Mouse (Mus musculus) limb, embryonic 15.5 days (tissue): Measurements from ENCODE around the gene Kars. TPM values are rescaled to one million over a fixed set of nuclear protein-coding genes. Genes with fewer than 3 reads are reported as not detected.

Experiments used
- ATAC-seq: fragments of 200-750 bp; cut with Nextera tagmentation; 2 replicates; pipeline ENCODE4 v1.8.0; 2017; ENCODE audit warnings: low read depth, moderate TSS enrichment; ENCODE audit not compliant: insufficient number of reproducible peaks, low FRiP score, low TSS enrichment
- H3K27ac ChIP-seq: fragments of 300-500 bp; sonication (generic); 2 replicates; pipeline ENCODE4 v1.5.1; 2015; ENCODE audit warnings: moderate library complexity, mild to moderate bottlenecking, inconsistent platforms
- H3K27me3 ChIP-seq: fragments of 300-500 bp; sonication (generic); 2 replicates; pipeline ENCODE4 v1.6.1; 2015; ENCODE audit warnings: inconsistent platforms
- H3K36me3 ChIP-seq: fragments of 300-500 bp; sonication (generic); 2 replicates; pipeline ENCODE4 v1.6.1; 2015; ENCODE audit warnings: inconsistent platforms
- H3K4me1 ChIP-seq: fragments of 300-500 bp; sonication (generic); 2 replicates; pipeline ENCODE4 v1.6.1; 2015; ENCODE audit warnings: inconsistent platforms
- H3K4me2 ChIP-seq: fragments of 300-500 bp; sonication (generic); 2 replicates; pipeline ENCODE4 v1.6.1; 2015; ENCODE audit warnings: mild to moderate bottlenecking, inconsistent platforms
- H3K4me3 ChIP-seq: fragments of 300-500 bp; sonication (generic); 2 replicates; pipeline ENCODE4 v1.5.1; 2015; ENCODE audit warnings: mild to moderate bottlenecking, inconsistent platforms
- H3K9ac ChIP-seq: fragments of 300-500 bp; sonication (generic); 2 replicates; pipeline ENCODE4 v1.6.1; 2015; ENCODE audit warnings: inconsistent platforms
- H3K9me3 ChIP-seq: fragments of 300-500 bp; sonication (generic); 2 replicates; pipeline ENCODE4 v1.6.1; 2016; ENCODE audit warnings: inconsistent platforms
- WGBS: fragments of 180-500 bp; shearing (Covaris S2); methylation state at CpG from one replicate; pipeline ENCODE4 v1.1.7; 2015; 5-methylcytosine and 5-hydroxymethylcytosine counted together
- polyA plus RNA-seq: library from polyadenylated mRNA; unstranded; fragments of >200 nt; fragmentation: Nextera tagmentation; extraction: Ambion mirVana; gene quantifications from 2 replicates; pipeline ENCODE4 v1.2.1, GENCODE M21; 2015

The Kars gene
- polyA plus RNA-seq, 1 experiment from 2014 or later: 172 TPM

DNA sequence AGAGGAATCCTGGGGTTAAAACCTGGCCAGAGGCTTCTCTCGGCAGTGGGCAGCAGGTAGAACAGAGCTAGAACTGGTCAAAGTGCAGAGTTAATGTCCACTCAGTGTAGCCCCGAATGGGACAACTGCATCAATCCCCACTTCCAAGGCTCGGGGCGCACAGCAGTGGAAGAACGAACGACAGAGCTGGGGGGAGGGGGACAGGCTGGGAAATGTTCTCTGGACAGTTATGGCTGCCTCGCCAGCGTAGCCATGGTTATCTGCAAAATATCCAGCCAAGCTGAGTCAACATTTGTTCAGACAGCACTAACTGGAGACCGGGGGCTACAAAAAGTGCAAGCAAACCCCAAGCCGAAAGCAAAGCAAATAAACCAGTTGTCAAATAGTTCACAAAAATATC lies 33.0 kb downstream of the Kars start:
- 83% methylated on average over 10 of the region's 10 CpGs for WGBS
- peaks cover 47% of the 10 kb centered on the region for H3K36me3 ChIP-seq
- no peaks in the 10 kb centered on the region for H3K27me3 ChIP-seq
- no peak overlapping the region for H3K27ac ChIP-seq
- H3K4me3 ChIP-seq: no peak overlapping the region
- ATAC-seq: no peak
- no peaks in the 10 kb centered on the region for H3K9me3 ChIP-seq
- no peaks in the 10 kb centered on the region for H3K4me1 ChIP-seq
- H3K4me2 ChIP-seq: no peak overlapping the region
- no peak overlapping the region for H3K9ac ChIP-seq

DNA sequence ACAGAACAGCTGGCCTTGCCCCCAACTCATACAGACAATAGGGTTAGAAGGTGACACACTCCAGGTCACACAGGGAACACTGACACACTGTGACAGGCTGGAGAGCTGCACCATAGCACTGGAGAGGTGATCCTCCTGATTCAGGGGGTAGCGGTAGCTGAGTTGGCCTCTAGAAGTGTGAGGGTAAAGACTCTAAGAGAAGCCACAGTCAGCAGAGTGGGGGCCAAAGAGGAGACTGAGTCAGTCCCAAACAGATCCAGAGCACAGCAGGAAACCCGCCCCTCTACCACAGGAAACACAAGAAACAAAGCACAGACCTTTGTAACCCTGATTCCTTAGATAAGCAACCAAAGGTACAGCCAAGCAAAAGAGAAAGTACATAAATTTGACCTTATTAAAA lies 34.8 kb downstream of the Kars start:
- peaks cover 37% of the 10 kb centered on the region for H3K36me3 ChIP-seq

DNA sequence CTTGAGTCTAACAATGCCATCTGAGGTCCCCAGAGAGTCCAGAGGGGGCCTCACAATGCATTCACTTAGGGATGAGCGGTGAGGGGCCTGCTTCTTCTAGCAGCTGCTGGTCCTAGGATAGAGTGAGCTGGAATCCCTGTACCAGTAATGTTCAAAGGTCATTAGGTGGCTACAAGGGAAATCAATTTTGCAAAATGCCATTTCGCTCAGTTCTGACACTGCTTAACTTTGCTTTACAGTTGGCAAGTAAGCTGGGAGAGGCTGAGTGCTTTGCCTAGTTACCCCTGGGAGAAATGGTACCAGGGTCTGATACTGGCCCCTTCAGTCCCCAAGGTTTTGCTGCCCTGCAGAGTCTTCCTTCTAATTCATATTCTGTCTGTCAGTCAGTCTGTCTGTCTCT lies 35.4 kb downstream of the Kars start:
- Histone ChIP-seq H3K36me3 (peaks cover 39% of the 10 kb centered on the region), H3K27me3 (no peaks in the 10 kb centered on the region), H3K9ac (no peak overlapping the region), H3K27ac (no peak overlapping the region), H3K9me3 (no peaks in the 10 kb centered on the region), H3K4me1 (no peaks in the 10 kb centered on the region), H3K4me3 (no peak overlapping the region), H3K4me2 (no peak overlapping the region)
- WGBS: 94% methylated on average over 2 of the region's 2 CpGs
- no peak for ATAC-seq

More for the DNA sequence above, 34.8 kb downstream of the Kars start:
- Histone ChIP-seq H3K9ac (no peak overlapping the region), H3K27me3 (no peaks in the 10 kb centered on the region), H3K27ac (no peak overlapping the region), H3K4me2 (no peak overlapping the region), H3K9me3 (no peaks in the 10 kb centered on the region), H3K4me3 (no peak overlapping the region), H3K4me1 (no peaks in the 10 kb centered on the region)
- 93% methylated on average over 2 of the region's 2 CpGs for WGBS
- ATAC-seq: no peak

DNA sequence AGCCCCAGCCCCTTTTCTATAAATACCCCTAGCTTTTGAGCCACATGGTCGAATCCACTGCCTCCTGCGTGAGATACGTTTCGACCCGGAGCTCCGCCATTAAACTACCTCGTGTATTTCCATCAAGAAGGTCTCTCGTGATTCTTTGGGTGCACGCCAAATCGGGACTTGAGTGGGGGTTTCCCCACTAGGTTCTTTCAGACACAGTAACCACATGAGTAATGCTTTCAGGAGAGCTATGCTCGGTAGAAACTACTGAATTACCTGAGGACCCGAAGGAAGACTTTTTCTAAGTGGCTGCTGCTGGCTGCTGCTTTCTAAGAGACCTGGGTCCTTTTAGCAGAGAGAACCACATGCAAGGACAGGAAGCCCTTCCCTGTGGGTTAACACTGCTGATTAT lies 37.0 kb downstream of the Kars start:
- Histone ChIP-seq H3K4me2 (no peak overlapping the region), H3K4me1 (no peaks in the 10 kb centered on the region), H3K27me3 (no peaks in the 10 kb centered on the region), H3K36me3 (peaks cover 42% of the 10 kb centered on the region), H3K4me3 (no peak overlapping the region), H3K27ac (no peak overlapping the region), H3K9ac (no peak overlapping the region), H3K9me3 (no peaks in the 10 kb centered on the region)
- 95% methylated on average over 12 of the region's 12 CpGs for WGBS
- no peak for ATAC-seq

DNA sequence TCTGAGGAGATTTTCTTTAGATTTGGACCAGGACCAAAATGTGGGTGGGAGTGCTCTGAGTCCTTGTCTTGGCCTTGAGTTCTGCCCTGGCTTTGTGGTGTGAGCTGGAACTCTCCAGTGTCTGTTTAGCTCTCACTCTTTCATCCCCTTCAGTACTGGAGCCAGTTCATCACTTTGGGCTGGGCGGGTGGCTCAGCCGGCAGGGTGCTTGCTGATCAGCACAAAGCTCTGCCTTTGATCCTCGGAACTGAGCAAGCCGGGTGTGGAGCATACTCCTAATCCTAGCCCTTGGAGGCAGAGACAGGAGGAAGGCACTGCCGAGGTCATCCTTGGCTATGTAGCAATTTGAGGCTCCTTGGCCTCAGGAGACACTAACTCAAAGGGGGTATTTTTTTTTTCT lies 42.1 kb downstream of the Kars start:
- no peak overlapping the region for H3K27ac ChIP-seq
- H3K4me1 ChIP-seq: peaks cover 2% of the 10 kb centered on the region; the same call in 1 of the 2 replicates
- H3K36me3 ChIP-seq: peaks cover 12% of the 10 kb centered on the region
- no peak overlapping the region for H3K4me2 ChIP-seq
- H3K9me3 ChIP-seq: no peaks in the 10 kb centered on the region
- H3K4me3 ChIP-seq: no peak overlapping the region
- no peaks in the 10 kb centered on the region for H3K27me3 ChIP-seq
- no peak overlapping the region for H3K9ac ChIP-seq
- no peak for ATAC-seq
- WGBS: 47% methylated on average over 5 of the region's 5 CpGs

DNA sequence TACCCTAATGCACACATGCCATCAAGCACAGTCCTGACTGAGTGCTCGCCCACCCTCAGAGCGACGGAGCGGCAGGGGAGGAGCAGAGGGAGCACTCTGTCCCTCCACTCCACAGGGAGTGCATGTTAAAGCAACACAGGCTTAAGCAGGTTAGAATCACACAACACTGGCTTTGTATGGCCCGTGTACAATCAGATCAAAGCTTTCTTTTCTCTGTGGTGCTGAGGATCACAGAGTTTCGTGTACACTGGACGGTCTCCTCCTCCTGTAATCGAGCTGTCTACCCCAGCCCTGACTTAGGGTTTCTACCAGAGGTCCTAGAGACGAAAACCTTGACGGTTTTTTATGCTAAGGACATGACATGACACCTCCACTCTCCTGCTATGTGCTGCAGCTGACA lies 42.6 kb downstream of the Kars start:
- no peaks in the 10 kb centered on the region for H3K9me3 ChIP-seq

DNA sequence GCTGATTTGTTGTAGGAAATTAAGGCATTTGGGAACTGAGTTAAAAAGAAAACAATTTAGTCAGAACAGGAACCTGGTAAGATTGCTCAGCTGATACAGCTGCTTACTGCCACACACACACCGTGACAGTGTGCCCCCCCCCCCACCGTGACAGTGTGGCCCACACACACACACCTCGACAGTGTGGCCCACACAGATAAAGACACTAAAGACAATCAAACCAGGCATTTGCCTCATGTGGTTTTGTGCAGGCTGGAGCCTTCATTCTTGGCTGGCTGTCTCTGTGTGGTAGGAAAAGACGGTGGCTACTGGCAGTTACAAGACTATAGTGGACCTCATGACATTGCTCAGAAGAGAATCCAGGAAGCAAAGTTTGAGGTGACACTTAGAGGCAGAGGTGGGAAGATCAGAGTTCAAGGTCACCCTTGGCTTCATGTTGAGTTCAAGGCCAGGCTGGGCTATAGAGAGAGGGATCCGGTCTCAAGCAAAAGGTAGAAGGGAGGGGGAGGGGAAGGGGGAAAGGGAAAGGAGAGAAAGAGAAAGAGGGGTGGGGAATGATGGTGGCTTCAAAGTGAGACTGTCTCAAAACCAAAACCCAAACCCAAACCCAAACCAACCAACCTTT lies 43.8 kb downstream of the Kars start:
- 72% methylated on average over 5 of the region's 5 CpGs for WGBS
- no peak overlapping the region for H3K4me3 ChIP-seq
- no peaks in the 10 kb centered on the region for H3K27me3 ChIP-seq
- no peak overlapping the region for H3K27ac ChIP-seq
- no peak for ATAC-seq
- H3K4me1 ChIP-seq: peaks cover 2% of the 10 kb centered on the region; the same call in 1 of the 2 replicates
- no peak overlapping the region for H3K4me2 ChIP-seq
- H3K9ac ChIP-seq: no peak overlapping the region
- H3K36me3 ChIP-seq: peaks cover 5% of the 10 kb centered on the region
- H3K9me3 ChIP-seq: no peaks in the 10 kb centered on the region

More for the DNA sequence above, 42.6 kb downstream of the Kars start:
- no peak overlapping the region for H3K4me2 ChIP-seq
- no peak for ATAC-seq
- no peak overlapping the region for H3K27ac ChIP-seq
- H3K4me3 ChIP-seq: no peak overlapping the region
- no peak overlapping the region for H3K9ac ChIP-seq
- no peaks in the 10 kb centered on the region for H3K27me3 ChIP-seq
- 81% methylated on average over 10 of the region's 10 CpGs for WGBS
- peaks cover 9% of the 10 kb centered on the region for H3K36me3 ChIP-seq
- peaks cover 2% of the 10 kb centered on the region; the same call in 1 of the 2 replicates for H3K4me1 ChIP-seq

DNA sequence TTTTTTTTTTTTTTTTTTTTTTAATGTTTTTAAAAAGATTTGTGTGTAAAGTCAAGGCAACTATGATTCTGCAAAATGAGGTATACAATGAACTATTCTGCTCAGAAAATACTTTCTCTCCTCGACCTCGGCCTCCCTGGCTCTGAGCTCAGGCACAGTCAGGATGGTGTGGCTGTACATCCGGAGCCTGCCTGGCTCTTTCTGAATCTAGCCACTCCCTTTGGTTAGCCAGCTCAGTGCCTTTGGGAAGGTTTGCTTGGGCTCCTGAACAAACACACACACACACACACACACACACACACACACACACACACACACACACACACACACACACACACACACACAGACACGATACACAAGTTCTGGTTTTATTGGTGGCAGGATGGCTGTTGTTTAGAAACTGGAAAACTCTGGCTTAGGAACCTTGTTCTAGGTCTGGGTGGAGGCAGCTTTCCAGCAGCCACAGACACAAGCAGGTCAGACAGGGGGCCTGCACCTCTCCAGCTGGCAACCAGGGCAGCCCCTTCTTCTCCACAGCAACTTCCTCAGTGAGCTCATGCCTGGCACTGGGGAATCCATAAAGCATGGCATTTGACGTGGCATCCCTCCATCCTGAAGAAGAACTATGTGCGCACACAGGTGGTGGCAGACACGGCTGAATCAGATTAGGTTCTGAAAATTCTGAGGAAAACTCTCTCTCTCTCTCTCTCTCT lies 46.1 kb downstream of the Kars start:
- Histone ChIP-seq H3K9ac (no peak overlapping the region), H3K36me3 (no peaks in the 10 kb centered on the region), H3K4me2 (no peak overlapping the region), H3K9me3 (no peaks in the 10 kb centered on the region), H3K27ac (peak overlapping the region; percentile 59), H3K27me3 (no peaks in the 10 kb centered on the region), H3K4me1 (peaks cover 2% of the 10 kb centered on the region; the same call in 1 of the 2 replicates), H3K4me3 (no peak overlapping the region)
- 57% methylated on average over 7 of the region's 7 CpGs for WGBS
- no peak for ATAC-seq

DNA sequence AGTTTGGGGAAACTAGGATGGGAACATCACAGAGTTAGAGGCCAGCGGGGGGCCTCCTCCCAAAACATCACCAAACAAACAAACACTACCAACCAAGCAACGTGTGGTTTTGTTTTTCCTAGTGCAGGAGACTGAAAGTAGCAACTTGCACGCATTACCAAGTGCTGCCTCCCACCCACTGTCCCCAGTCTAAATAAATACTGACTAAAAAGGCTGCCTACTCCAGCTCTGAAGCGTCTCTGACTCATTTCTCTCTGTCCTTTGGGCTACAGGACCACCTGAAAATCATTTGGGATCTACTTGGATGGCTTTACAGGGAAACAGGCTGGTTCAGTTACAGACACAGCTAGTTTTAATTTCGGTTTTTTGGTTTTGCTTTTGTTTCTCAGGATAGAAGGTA lies 46.8 kb downstream of the Kars start:
- Histone ChIP-seq H3K4me3 (no peak overlapping the region), H3K36me3 (no peaks in the 10 kb centered on the region), H3K9ac (no peak overlapping the region), H3K4me2 (no peak overlapping the region), H3K27me3 (no peaks in the 10 kb centered on the region), H3K4me1 (peaks cover 2% of the 10 kb centered on the region; the same call in 1 of the 2 replicates), H3K9me3 (no peaks in the 10 kb centered on the region), H3K27ac (no peak overlapping the region; the same call in 1 of the 2 replicates)
- ATAC-seq: no peak
- WGBS: 52% methylated on average over 5 of the region's 5 CpGs

DNA sequence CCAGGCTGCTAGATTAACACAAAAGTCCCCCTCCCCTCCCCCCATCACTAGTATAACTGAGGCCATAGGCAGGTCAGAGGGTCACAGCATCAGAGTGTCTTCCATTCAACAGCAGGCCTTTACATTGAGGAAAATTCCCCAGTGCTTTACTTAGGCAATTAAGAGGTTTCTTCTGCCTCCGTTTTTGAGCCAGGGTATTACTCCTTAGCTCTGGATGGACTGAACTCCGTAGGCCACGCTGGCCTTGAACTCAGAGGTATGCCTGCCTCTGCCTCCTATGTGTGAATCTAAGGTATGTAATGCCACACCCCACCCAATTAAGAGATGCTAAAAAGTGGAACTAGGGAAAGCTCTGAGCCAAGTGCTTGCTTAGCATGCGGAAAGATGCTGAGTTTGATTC lies 47.6 kb downstream of the Kars start:
- no peak overlapping the region for H3K9ac ChIP-seq

DNA sequence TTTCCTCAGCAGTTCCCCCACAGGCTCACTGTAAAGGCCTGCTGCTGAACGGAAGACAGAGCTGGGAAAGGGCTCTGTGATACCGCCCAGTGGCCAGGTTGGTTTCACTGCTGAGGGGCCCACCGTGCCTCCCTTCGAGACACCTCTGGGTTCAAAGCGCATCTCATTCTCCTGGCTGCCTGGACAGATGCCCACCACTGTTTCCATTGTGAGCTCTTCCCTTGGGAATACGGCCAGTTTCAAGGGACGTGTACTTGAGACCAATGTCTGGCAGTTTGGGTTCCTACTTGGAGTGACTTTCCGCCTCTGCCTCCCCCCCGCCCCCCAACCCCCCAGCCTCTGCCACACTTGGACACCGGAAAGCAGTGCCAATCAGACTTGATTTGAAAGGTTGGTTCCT lies 48.0 kb downstream of the Kars start:
- Histone ChIP-seq H3K27me3 (no peaks in the 10 kb centered on the region), H3K4me2 (no peak overlapping the region), H3K4me3 (no peak overlapping the region), H3K9me3 (no peaks in the 10 kb centered on the region), H3K4me1 (peaks cover 2% of the 10 kb centered on the region; the same call in 1 of the 2 replicates), H3K36me3 (no peaks in the 10 kb centered on the region), H3K9ac (no peak overlapping the region), H3K27ac (no peak overlapping the region)
- 81% methylated on average over 10 of the region's 10 CpGs for WGBS
- no peak for ATAC-seq

More for the DNA sequence above, 47.6 kb downstream of the Kars start:
- Histone ChIP-seq H3K27me3 (no peaks in the 10 kb centered on the region), H3K4me1 (peaks cover 2% of the 10 kb centered on the region; the same call in 1 of the 2 replicates), H3K4me2 (no peak overlapping the region), H3K36me3 (no peaks in the 10 kb centered on the region), H3K9me3 (no peaks in the 10 kb centered on the region), H3K4me3 (no peak overlapping the region), H3K27ac (no peak overlapping the region)
- whole genome bisulfite sequencing: 90% methylated on average over 4 of the region's 4 CpGs
- no peak for ATAC-seq

DNA sequence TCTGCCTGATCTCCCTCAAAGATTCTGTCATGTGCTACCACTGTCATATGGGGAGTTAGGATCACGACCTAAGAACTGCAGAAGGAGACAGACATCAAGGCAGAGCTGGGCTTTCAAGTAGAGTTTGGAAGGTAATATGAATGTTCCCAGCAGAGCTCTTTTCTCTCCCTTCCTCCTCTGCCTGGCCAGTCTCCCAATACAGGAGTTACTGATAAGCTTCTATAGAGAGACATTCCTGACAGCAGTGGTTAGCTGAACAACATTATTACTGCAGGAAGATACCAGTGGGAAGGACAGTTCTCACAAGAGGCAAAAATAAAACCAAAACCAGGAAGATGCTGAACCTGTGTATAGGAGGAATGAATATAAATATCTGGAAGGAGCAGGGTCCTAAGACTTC lies 48.5 kb downstream of the Kars start:
- Histone ChIP-seq H3K36me3 (peaks cover 1% of the 10 kb centered on the region), H3K9me3 (no peaks in the 10 kb centered on the region), H3K4me3 (no peak overlapping the region), H3K4me2 (no peak overlapping the region), H3K9ac (no peak overlapping the region), H3K27ac (no peak overlapping the region), H3K27me3 (no peaks in the 10 kb centered on the region), H3K4me1 (peaks cover 2% of the 10 kb centered on the region; the same call in 1 of the 2 replicates)
- no peak for ATAC-seq
- 78% methylated on average over 1 of the region's 1 CpGs for WGBS
